Mouse (Mus musculus) midbrain, embryonic 14.5 days (tissue): ENCODE measurements at regions not wholly inside any gene's neighbourhood (a gene's known extent, or its start where the extent isn't known, plus 50 kb on each side); places are given as distances from the start of the nearest gene placed in this dataset.
A peak's percentile ranks its signal among the peaks of the same experiment; 100 is the strongest.

Experiments
- ATAC-seq: fragments of 200-750 bp; cut with Nextera tagmentation; 2 replicates; pipeline ENCODE4 v1.8.0; 2017; ENCODE audit warnings: moderate number of reproducible peaks, moderate library complexity; ENCODE audit not compliant: low FRiP score, low TSS enrichment
- DNase-seq: peaks from one replicate; pipeline ENCODE4 v3.0.0-alpha.2; 2015
- H3K27ac ChIP-seq: fragments of 300-500 bp; sonication (generic); replicated peaks from 2 replicates; pipeline ENCODE4 v1.5.1; 2014; ENCODE audit warnings: mild to moderate bottlenecking, low read depth, low read length, moderate library complexity
- H3K27me3 ChIP-seq: fragments of 300-500 bp; sonication (generic); 2 replicates; pipeline ENCODE4 v1.6.1; 2014; ENCODE audit warnings: low read length, control low read depth, mixed read lengths; ENCODE audit not compliant: control insufficient read depth, insufficient read depth
- H3K36me3 ChIP-seq: fragments of 300-500 bp; sonication (generic); 2 replicates; pipeline ENCODE4 v1.6.1; 2014; ENCODE audit warnings: low read length, control low read depth; ENCODE audit not compliant: control insufficient read depth, insufficient read depth
- H3K4me1 ChIP-seq: fragments of 300-500 bp; sonication (generic); 2 replicates; pipeline ENCODE4 v1.6.1; 2014; ENCODE audit warnings: mild to moderate bottlenecking, antibody characterized with exemption, low read length, control low read depth; ENCODE audit not compliant: control insufficient read depth, insufficient read depth
- H3K4me2 ChIP-seq: fragments of 300-500 bp; sonication (generic); 2 replicates; pipeline ENCODE4 v1.6.1; 2014; ENCODE audit warnings: mild to moderate bottlenecking, low read length, moderate library complexity
- H3K4me3 ChIP-seq: fragments of 300-500 bp; sonication (generic); replicated peaks from 2 replicates; pipeline ENCODE4 v1.5.1; 2014; ENCODE audit warnings: low read depth, low read length
- H3K9ac ChIP-seq: fragments of 300-500 bp; sonication (generic); replicated peaks from 2 replicates; pipeline ENCODE4 v1.6.1; 2014; ENCODE audit warnings: mild to moderate bottlenecking, low read length, moderate library complexity
- H3K9me3 ChIP-seq: fragments of 300-500 bp; sonication (generic); 2 replicates; pipeline ENCODE4 v1.6.1; 2016; ENCODE audit warnings: low read length, control low read depth, mixed read lengths; ENCODE audit not compliant: control insufficient read depth
- WGBS: fragments of 180-500 bp; shearing (Covaris S2); extraction: QIAGEN DNeasy Blood & Tissue Kit; methylation state at CpG from one replicate; pipeline ENCODE4 v1.1.7; 2014; 5-methylcytosine and 5-hydroxymethylcytosine counted together

- 100% methylated on average over 1 of the region's 1 CpGs for WGBS
These were observed 2761.2 kb upstream of the Lrrc6 start for GRCm38 (mm10) chr15:69261940-69262339.

GRCm38 (mm10) chr15:69257161-69257778 lies 2756.6 kb upstream of the Lrrc6 start:
- Histone ChIP-seq H3K27ac (no peak overlapping the region), H3K4me3 (no peak overlapping the region), H3K9me3 (no peaks in the 10 kb centered on the region), H3K4me1 (no peaks in the 10 kb centered on the region), H3K36me3 (no peaks in the 10 kb centered on the region), H3K9ac (no peak overlapping the region), H3K4me2 (no peak overlapping the region), H3K27me3 (no peaks in the 10 kb centered on the region)
- no peak for DNase-seq
- no peak for ATAC-seq
- WGBS = 79% methylated on average over 3 of the region's 3 CpGs

More at GRCm38 (mm10) chr15:69261940-69262339, 2761.2 kb upstream of the Lrrc6 start:
- Histone ChIP-seq H3K4me3 (no peak overlapping the region), H3K36me3 (no peaks in the 10 kb centered on the region), H3K27ac (no peak overlapping the region), H3K9me3 (no peaks in the 10 kb centered on the region), H3K27me3 (no peaks in the 10 kb centered on the region), H3K4me1 (no peaks in the 10 kb centered on the region), H3K4me2 (no peak overlapping the region), H3K9ac (no peak overlapping the region)
- no peak for DNase-seq
- ATAC-seq = no peak

- Histone ChIP-seq H3K4me1 (no peaks in the 10 kb centered on the region), H3K27ac (no peak overlapping the region), H3K4me3 (no peak overlapping the region), H3K9ac (no peak overlapping the region), H3K9me3 (no peaks in the 10 kb centered on the region), H3K36me3 (no peaks in the 10 kb centered on the region), H3K4me2 (no peak overlapping the region), H3K27me3 (no peaks in the 10 kb centered on the region)
- ATAC-seq (no peak), DNase-seq (no peak)
- WGBS = 85% methylated on average over 2 of the region's 2 CpGs
These were observed 2753.0 kb upstream of the Lrrc6 start for GRCm38 (mm10) chr15:69253698-69254097.

- DNase-seq (no peak), ATAC-seq (no peak)
- Histone ChIP-seq H3K4me1 (no peaks in the 10 kb centered on the region), H3K9me3 (no peaks in the 10 kb centered on the region), H3K9ac (no peak overlapping the region), H3K27ac (no peak overlapping the region), H3K36me3 (no peaks in the 10 kb centered on the region), H3K4me3 (no peak overlapping the region), H3K4me2 (no peak overlapping the region), H3K27me3 (no peaks in the 10 kb centered on the region)
- WGBS = 88% methylated on average over 3 of the region's 3 CpGs
These were observed 2751.4 kb upstream of the Lrrc6 start for GRCm38 (mm10) chr15:69252095-69252494.

- peak; percentile 71 for DNase-seq
- 41% methylated on average over 3 of the region's 3 CpGs for WGBS
- H3K27ac ChIP-seq = no peak overlapping the region
These were observed 2745.7 kb upstream of the Lrrc6 start for GRCm38 (mm10) chr15:69246190-69246966.

GRCm38 (mm10) chr15:69235271-69235670 lies 2734.6 kb upstream of the Lrrc6 start:
- Histone ChIP-seq H3K9me3 (no peaks in the 10 kb centered on the region), H3K27me3 (no peaks in the 10 kb centered on the region), H3K4me3 (no peak overlapping the region), H3K4me2 (no peak overlapping the region), H3K4me1 (no peaks in the 10 kb centered on the region), H3K36me3 (no peaks in the 10 kb centered on the region), H3K27ac (no peak overlapping the region), H3K9ac (no peak overlapping the region)
- ATAC-seq (no peak), DNase-seq (no peak)
- 76% methylated on average over 1 of the region's 1 CpGs for WGBS

More at GRCm38 (mm10) chr15:69246190-69246966, 2745.7 kb upstream of the Lrrc6 start:
- Histone ChIP-seq H3K4me1 (0 out of 2 replicates have a peak, but pooled peaks cover 3% of the 10 kb centered on the region), H3K4me3 (no peak overlapping the region), H3K9ac (no peak overlapping the region), H3K36me3 (no peaks in the 10 kb centered on the region), H3K4me2 (no peak overlapping the region), H3K9me3 (no peaks in the 10 kb centered on the region), H3K27me3 (no peaks in the 10 kb centered on the region)
- peak; percentile 43; the same call in 1 of the 2 replicates for ATAC-seq

GRCm38 (mm10) chr15:69224619-69225587 lies 2724.2 kb upstream of the Lrrc6 start:
- Histone ChIP-seq H3K36me3 (no peaks in the 10 kb centered on the region), H3K9ac (no peak overlapping the region), H3K4me1 (no peaks in the 10 kb centered on the region), H3K4me2 (no peak overlapping the region), H3K27me3 (no peaks in the 10 kb centered on the region), H3K27ac (no peak overlapping the region), H3K9me3 (no peaks in the 10 kb centered on the region), H3K4me3 (no peak overlapping the region)
- 77% methylated on average over 6 of the region's 6 CpGs for WGBS
- DNase-seq = no peak
- no peak for ATAC-seq

GRCm38 (mm10) chr15:69223411-69223810 lies 2722.7 kb upstream of the Lrrc6 start:
- H3K27me3 ChIP-seq = no peaks in the 10 kb centered on the region
- no peak overlapping the region for H3K4me3 ChIP-seq
- no peak overlapping the region for H3K4me2 ChIP-seq
- H3K4me1 ChIP-seq = no peaks in the 10 kb centered on the region
- H3K9me3 ChIP-seq = no peaks in the 10 kb centered on the region
- no peak overlapping the region for H3K27ac ChIP-seq
- no peak overlapping the region for H3K9ac ChIP-seq
- no peaks in the 10 kb centered on the region for H3K36me3 ChIP-seq
- ATAC-seq (no peak), DNase-seq (no peak)
